Mouse (Mus musculus) cerebellum, adult 11-12 months (tissue): ENCODE results near the gene Aktip.

ENCODE experiments used
- DNase-seq: peaks from one replicate; pipeline ENCODE4 v3.0.0; 2022

The Aktip gene

DNA sequence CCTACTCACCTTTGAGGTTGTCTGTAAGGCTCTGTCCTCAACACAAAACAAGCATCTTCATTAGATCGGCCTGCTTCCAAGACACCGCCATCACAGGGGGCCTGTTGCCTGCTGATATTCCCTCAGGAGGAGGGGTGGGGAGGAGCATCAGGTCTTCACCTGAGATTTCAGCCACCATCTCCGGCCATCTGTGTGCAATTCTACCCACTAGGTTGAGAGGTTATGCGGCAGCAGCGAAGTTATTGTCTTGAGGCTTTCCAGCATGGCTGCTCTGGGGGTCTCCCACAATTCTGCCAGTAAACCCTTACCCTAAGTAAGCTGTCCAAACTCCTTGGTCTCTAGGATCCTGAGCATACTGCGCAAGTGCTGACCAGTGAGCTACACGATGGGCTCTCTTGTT is at the start of gene Aktip:
Gene Aktip (minus strand): TSS at position 101 of the 400 bp plus-strand sequence.
- no peak for DNase-seq

DNA sequence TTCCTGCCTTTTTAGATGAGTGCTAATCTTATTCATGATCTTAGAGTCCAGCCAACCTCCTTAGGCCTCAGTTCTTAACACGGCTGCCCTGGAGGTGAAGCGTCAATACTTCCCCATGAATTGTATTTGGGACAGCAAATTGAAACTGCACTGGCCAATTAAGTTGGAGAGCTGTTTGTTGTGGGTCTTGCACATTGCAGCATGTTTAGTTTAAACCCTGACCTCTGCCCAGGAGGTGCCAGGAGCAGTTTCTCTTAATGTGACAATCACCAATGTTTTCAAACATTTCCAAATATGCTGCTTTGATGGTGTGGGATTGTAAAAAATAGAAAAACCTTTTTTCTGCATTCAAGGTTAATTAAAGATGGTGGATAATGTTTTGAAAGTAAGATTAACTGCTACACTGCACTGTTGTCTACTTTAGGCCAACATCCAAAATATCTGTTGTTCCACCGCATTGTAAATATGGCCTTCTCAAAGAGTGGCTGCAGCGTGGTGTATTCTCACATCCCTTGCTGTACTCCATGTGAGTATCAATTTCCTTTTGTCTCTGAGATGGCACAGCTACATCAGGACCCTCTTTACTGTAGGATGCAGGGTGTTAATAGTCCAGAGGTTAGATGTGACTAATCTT is 46.2 kb upstream of the Aktip start:
- DNase-seq = no peak

DNA sequence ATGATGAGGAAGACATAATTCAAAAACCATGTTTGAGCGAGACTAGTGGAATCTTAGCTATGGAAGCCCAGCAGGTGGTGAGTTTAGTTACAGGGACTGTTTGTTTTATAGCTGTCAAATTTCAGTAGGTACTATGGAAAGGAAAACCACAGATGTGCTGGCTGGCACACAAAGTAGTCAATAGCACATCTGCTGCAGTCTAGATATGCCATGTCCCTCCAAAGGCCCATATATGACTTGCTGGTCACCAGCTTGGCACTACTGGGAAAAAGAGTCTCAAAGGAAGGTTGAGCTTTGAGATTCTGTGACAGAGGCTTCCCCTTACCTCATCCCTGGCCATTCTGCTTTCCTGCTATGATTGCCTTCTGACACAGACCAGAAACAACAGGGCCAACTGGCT is 42.9 kb upstream of the Aktip start:
- no peak for DNase-seq

DNA sequence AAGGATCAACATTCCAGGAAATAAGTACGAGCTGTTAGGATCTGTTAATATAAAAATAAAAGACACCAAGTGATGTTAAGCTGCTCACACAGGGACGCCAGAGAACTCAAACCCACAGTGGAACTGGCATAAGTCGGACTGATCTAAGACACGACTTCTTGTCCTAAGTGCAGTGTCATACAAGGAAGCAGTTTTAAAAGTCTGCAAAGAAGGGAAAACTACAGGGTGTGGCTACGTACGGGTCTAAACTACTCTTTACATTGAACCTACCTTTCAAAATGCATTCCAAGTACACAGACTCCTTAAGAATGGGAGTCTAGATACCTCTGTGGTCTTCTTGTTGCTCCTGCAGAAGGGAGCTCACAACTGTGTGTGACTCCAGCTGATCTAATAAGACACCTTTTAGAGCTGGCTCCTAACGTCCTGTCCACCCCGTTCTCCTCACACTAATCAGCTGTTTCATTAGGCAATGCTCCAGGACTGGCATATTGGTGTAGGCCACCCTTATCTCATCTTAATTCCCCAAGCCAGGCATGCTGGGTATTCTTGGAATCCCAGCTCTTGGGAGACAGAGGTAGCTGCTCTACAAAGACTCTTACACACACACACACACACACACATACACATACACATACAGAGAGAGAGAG is 42.2 kb upstream of the Aktip start:
- no peak for DNase-seq

DNA sequence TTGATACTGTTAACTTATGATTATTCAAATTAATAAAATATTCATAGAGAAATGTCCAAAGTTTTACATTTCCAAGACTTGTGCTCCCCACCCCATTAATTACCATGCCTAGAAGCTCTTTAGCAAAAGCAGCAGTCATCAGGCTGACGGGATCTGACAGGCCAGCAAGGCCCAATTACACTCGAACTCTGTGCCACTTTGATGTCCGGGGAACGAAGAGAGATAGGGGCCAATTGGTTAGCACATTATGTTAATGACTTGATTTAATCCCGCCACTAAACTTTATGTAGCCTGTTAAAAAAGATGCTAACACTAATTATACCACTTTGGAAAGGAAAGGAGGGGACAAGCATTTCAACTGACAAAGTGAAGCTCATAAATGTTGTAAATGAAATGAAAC is 41.6 kb upstream of the Aktip start:
- DNase-seq = no peak

DNA sequence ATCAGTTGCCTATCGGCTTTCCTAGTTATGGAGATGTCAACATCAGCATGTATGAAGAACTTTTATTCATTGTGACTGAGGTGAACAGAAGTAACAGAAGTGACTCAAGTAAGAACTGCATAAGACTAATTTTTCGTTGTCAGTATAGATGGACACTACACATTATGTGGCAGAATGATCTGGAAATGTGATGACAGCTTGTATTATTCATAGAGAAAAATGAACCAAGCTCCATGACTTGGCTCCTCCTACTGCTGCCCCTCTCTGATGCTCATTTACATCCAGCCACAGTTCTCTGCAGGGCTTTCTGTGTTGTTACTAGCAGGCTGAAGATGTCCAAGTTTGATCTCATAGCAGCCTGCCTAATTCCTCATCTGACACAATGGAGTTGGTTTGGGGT is 37.4 kb upstream of the Aktip start:
- no peak for DNase-seq

DNA sequence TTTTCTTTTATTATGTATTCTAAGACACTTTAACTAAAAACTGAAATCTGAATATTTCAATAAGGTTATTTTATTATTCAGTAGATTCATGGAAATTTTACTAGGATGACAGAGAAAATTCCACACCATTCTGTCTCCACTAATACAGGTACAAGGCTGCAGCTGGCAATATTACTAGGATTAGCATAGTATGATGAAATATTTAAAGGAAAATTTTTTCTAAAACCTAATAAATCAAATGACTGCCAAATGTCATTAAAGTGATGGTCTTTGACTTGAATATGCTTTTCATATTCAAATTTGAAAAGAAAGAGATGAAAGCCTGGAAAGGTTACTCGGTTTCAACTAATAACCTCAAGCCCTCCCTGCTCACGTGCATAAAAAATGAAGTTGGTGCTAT is 34.3 kb upstream of the Aktip start:
- DNase-seq = no peak

DNA sequence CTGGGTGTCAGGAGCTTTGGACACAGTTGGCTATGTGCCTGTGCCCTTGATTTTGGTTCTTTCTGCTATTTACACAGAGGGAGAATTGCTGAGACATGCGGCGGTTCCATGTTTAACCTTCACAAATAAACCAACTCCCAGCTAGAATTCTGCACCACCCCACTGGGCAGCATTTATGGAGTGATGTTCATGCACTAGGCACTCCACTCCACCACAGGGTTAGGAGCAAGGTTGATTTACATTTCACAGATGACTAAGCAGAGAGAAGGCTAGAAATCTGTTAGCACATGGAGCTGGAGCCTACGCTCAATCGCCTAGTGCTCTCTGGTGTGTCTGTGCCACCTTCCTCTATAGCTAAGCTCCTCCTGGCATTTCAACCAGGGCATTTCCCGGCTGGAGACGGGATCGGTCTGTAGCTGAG is 27.7 kb upstream of the Aktip start:
- DNase-seq = peak; percentile 67

DNA sequence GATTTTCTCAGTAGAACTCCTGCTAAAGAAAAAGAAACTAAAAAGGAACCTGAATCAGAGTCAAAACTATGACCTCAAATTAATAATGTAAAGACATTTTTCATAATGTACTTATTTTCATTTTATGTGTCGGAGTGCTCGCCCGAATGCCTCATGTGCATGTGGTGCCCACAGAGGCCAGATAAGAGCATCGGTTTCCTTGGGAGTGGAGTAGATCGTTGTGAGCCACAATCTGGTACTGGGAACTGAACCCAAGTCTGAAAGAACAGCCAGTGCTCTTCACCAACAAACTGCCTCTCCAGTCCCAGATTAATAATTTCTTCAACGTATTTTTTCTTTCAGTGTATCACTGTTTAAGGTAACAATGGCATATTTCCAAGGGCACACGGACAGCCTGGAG is 24.5 kb upstream of the Aktip start:
- no peak for DNase-seq

DNA sequence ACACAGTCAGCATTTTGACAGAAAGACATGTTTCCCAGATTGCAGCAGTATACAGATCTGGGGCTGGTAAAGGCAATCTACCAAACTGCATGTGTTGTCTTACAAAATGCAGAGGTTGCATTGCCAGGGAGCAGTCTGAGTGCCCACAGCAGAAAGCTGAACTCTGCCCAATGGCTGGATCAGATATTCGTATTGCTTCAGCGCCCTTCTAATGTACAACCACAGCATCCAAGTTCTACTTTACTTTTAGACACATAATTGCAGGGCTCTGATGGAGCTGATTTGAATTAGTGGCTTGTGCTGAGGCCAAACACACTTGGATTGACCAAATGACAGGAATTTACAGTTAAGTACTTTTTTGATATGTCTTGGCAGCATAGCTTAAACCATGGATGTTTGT is 22.1 kb upstream of the Aktip start:
- DNase-seq = no peak

DNA sequence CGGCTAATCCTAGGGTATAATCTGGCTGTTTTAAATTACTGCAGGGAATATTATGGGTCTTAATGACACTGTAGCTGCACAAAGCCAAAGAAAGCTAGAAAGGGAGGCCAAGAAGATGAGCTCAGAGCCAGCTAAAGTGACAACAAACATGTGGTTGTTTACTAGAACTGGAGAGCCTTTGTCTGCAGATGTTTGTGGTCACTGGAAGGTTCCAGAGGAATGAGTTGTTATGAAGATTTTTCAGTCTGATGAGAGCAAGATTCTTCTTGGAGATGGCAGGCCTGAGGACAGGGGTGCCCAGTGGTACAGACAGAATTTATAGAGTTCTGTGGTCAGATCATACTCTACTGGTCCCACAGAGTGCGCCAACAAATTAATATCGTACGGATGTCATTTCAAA is 18.5 kb upstream of the Aktip start:
- DNase-seq = no peak

DNA sequence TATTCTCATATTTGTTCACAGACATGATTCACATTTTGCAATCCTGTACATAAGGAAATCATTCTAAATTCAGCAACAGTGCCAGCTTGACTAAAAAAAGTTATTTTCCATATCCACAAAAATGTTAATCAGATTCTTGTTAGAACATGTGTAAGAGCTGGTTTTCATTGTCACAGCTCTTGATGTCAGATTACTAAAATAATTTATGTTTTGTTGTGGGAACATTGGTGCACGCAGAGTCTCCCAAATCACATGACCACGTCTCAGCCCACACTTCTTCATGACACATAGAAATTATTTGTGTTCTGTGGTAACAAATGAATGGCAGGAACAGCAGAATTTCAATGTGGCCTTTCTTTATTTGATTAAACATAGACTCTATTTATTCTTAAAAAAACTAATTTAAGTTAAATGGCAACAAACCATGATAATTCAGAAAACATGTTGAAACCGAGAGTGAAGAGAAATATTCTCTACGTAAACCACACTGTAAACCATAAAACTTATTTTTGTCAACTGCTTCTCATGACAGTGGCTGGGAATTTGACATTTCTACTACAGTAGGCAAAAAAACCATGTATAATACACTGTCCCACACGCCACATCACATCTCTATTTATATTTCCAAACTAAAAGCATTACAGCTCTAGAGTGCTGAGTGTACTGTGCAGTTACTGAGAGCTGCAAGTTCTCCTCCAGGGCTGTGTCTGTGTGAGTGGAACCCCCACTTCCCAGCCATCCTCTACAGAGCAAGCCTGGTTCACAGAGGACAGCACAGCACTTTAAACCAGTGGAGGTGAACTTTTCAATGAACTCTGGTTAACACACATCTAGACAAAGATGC is 17.5 kb upstream of the Aktip start:
- DNase-seq = no peak

DNA sequence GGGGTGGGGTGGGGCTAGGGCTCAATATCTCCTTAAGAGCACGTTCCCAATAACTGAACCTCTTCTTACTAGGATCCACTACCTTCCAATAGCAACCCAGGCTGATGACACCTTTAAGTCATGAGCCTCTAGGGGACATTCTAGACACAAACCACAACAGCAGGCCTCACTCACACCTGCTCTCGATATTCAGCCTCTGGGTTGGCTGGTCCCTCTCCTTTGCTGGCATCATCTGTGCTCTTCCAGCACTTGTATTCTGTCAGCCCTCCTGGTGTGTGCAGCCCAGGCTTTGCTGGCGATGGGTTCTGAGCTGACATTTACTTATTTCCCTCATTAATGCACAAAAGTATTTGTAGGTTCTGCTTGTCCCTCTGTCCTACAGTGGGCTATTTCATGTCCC is 14.5 kb upstream of the Aktip start:
- no peak for DNase-seq

DNA sequence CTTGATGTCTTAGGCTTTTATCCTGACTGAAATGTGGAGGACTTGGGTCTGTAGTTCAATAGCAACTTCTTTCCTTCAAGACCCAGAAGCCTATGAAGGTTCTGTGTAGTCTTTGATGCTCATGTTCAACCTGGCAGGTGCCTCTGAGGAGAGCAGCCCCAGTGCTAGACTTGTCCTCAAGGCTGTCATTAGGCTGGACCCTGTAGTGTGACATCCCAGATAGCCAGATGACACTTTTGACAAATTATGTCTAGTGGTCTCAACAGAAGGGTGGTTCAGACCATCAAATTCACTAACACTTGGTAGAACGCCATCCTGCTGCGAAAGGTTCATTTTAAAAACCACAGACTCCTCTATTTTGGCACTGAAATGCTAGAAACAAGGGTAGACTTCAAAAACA is 13.2 kb upstream of the Aktip start:
- no peak for DNase-seq

DNA sequence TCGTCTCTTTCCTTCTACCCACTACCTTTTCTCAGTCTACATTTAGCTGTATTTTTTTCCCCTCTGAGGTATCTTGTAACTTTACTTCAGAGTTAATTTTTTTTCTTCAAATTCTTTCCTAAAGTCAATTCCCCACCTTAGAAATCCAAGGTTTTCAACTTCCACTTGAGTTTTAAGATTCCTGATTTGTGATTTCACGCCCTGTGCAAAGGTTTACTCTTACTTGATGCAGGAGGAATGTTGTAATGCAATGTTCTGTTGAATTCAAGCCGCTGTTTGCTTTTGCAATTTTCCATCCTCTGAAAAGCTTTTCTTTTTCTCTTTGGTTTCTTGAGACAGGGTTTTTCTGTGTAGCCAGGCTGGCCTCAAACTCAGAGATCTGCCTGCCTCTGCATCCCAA is 9.9 kb upstream of the Aktip start:
- DNase-seq = no peak

DNA sequence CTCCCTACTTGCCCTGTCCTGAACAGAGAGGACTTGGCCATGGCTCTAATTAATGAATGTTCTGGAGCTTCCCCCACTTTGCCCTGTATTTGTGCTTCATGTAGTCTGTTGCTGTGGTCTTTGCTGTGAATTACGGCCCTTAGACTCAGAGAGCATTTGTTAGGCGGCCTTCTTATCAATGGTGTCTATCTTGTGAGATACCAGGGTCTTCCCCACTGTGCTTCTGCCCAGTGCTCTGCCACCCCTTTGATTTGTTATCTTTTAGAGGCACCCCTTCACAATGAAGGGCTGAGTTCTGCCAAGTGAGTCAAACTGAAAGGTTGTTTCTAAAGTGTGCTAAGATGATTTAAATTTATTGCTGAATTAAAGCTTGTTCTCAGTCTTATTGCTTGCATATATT is 7.9 kb upstream of the Aktip start:
- DNase-seq = no peak

DNA sequence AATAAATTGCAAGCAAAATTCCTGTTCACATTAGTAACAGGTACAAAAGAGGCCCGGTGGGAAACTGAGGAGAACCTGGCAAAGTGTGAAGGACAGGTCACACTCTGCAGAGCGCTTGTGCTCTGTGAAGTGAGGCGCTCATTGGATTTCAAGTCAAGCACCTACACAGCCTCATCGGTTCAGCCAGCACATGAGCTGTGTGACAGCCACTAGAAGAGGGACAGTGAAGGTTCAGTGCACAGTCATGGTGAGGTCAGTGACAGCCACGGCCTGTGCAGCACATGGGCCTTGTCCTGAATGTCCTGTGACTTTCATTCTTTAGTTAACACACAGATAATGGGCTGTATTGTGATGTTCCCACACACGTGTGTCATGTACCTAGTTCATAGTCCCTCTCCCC is 6.1 kb upstream of the Aktip start:
- DNase-seq = no peak

DNA sequence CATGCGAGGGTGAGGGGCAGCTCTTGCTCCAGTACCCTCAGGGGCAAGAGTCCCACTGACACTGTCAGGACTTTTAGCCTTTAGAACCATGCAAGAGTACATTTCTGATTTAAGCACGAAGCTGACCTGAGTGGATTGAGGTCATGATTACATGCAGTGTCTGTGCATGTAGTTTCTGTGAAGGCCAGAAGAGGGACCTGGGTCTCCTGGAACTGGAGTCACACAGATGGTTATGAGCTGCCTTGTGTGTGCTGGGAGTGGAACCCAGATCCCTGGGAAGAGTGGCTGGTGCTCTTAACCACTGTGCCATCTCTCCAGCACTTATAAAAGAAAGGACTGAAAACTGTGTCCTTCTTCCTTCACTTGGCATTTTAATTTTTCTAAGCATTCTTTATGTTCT is 1.4 kb upstream of the Aktip start:
- DNase-seq = no peak

DNA sequence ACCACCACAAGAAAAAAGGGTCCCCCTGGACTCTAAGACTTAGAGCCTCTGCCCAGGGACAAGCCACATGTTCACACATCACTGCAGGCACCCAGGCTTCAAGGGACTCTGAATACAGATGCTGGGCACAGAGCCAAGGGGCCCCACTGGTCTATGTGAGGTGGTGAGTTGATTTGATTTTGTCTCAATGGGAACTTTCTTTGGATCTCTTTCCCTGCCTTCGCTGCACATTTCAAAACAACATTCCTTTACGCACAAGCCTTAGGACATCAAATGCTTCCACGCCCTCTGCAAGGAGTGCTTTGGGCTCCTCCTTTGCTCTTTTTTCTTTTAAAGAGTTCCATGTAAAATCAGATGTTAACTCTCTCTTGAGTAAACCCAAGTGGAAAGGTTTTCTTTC is 1.7 kb downstream of the Aktip start:
- no peak for DNase-seq

DNA sequence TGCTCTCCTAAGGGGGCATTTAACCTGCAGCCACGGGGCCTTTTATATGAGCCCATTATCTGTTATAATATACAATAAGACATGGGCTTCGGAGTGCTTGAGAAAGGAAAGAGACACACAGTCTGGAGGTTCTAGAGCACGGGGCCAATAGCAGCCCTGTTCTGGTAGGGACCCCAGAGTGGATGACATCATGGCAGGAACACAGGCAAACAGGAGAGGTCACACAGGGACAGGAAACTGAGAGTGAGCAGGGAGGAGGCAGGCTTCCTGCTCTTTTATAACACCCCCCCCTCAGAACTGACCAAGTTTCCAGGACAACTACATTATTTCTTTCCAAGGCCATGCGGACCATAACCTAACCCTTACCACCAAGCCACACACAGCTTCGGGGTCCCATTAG is 2.5 kb downstream of the Aktip start:
- DNase-seq = no peak

DNA sequence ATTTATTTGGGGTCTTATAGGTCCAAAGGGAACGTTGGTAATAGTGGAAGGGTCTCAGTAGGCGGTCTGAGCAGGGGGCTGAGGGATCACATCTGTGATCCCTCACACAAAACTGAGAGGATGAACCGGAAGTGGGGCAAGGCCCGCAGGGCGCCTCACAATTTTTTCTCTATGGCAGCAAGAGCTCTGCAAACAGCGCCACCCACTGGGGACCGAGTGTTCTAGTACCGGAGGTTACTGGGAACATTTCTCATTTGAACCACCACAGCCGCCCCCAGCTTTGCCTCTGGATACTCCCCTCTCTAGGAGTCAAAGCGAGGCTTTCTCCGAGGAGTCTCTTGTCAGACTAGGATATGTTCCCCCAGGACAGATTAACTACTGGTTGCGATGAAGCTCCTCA is 3.1 kb downstream of the Aktip start:
- DNase-seq = no peak

DNA sequence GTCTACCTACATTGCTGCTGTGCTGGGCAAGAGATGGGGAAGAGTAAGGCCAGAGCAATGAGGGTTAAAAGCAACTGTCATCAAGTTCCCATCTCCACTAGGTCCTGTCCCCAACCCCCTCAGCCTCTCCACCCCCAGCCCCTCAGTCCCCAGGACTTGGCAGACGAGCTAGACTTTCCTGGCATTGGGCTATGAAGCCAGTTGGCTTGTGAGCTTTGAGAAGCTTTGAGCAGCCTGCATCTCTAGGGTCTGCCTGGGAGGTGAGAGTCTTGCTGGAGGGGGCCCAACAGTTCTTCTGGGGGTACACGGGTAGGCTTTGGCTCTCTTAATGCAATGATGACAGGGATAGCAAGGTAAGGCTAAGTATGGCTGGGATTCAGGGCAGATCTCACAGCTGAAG is 5.7 kb downstream of the Aktip start:
- no peak for DNase-seq

DNA sequence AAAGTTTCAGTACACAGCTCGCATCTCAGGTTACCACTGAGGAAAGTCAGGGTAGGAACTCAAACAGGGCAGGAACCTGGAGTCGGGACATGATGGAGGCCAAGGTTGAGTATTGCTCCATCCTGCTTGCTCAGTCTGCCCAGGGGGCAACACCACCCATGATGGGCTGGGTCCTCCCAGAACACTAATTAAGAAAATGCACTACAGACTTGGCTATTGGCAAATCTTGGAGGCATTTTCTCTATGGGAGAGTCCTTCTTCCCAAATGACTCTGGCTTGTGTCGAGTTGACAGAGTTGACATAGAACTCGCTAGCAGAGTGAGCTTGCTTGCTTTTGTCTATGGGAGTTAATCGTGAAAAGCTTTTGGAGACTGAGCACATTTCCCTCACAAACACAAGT is 6.8 kb downstream of the Aktip start:
- no peak for DNase-seq

DNA sequence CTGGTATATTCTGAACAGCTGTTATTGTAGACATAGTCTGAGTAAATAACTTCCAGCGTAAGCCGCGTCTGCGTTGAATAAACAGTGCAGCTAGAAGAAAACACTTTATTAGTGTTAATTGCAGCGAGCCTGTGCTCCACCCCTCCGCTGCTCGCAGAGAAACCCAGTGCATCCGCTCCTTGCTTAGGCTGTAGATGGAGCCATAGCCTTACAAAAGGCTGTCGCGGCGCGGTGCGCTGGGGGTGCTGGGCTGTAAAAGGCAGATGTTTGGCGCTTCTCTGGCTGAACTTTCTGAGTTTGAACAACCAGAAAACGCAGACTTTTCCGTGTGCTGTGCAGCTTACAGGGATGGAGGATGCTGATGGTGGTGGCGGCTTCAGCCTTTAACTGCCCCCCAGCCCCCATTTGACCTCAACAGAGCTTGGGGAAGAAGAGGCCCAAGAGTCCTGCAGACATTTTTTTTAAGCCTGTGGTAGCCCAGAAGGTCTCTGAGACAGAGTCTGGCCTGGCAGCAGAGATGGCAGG is 8.9 kb downstream of the Aktip start:
- DNase-seq = no peak
